Mouse (Mus musculus) ES-Bruce4 (cell line): Measurements from ENCODE around the gene B3gnt3.

Experiments used
- CTCF ChIP-seq: IDR thresholded peaks from one replicate; pipeline ENCODE4 v1.8.1; 2011; ENCODE audit warnings: low read depth, low read length
- EP300 ChIP-seq: IDR thresholded peaks from 2 replicates; pipeline ENCODE4 v1.6.1; 2011; ENCODE audit warnings: low read depth, low read length; ENCODE audit not compliant: insufficient read depth
- POLR2A ChIP-seq: IDR thresholded peaks from one replicate; pipeline ENCODE4 v1.8.1; 2011; ENCODE audit warnings: low read length; ENCODE audit not compliant: insufficient read depth

DNA sequence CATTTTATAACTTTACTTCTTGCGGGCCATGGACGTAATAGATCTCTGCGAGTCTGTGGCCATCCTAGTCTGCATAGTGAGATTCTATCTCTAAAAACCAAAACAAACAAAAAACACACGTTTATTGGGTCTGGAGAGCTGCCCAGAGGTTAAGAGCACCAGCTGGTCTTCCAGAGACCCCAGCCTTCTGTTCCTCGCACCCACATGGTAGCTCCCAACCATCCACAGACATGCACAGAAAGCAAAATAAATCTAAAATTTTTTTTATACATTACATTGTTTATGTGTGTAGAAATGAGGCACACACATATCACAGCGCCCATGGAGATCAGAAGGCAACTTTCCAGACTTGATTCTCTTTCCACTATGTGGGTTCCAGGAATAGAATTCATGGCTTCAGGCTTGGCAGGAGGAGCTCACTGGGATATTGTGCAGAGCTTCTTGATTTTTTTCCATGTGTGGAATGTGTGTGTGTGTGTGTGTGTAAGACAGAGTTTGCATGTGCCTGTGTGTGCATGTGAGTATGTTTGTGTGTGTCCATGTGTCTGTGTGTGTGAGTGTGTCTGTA, 29.3 kb downstream of the B3gnt3 start:
- TF ChIP-seq CTCF: no peak
- no peak for TF ChIP-seq POLR2A
- TF ChIP-seq EP300: no peak
